Mouse (Mus musculus) bone marrow macrophage, adult 2 months (primary cell): ENCODE measurements around the gene Zic4.

Experiments used
- CTCF ChIP-seq: IDR thresholded peaks from 2 replicates; pipeline ENCODE4 v1.5.1; 2012; ENCODE audit warnings: low read depth, mild to moderate bottlenecking, low read length, moderate library complexity
- POLR2A ChIP-seq: IDR thresholded peaks from 2 replicates; pipeline ENCODE4 v1.6.1; 2012; ENCODE audit warnings: mild to moderate bottlenecking, low read depth, low read length, borderline replicate concordance

GRCm38 (mm10) chr9:91363011-91363730, 958 bp downstream of the Zic4 start:
- TF ChIP-seq POLR2A (no peak), CTCF (no peak)
